Mouse (Mus musculus) forebrain, embryonic 16.5 days (tissue): ENCODE results near the gene Zfp472. TPM values are rescaled to one million over a fixed set of nuclear protein-coding genes. Genes with fewer than 3 reads are reported as not detected.

ENCODE experiments used
- ATAC-seq: fragments of 200-750 bp; cut with Nextera tagmentation; 2 replicates; pipeline ENCODE4 v1.8.0; 2017; ENCODE audit warnings: mild to moderate bottlenecking, moderate library complexity
- H3K27ac ChIP-seq: fragments of 300-500 bp; sonication (generic); 2 replicates; pipeline ENCODE4 v1.5.1; 2014; ENCODE audit warnings: low read length, control low read depth
- H3K27me3 ChIP-seq: fragments of 300-500 bp; sonication (generic); replicated peaks from 2 replicates; pipeline ENCODE4 v1.6.1; 2014; ENCODE audit warnings: low read length; ENCODE audit not compliant: control insufficient read depth, insufficient read depth
- H3K36me3 ChIP-seq: fragments of 300-500 bp; sonication (generic); 2 replicates; pipeline ENCODE4 v1.6.1; 2014; ENCODE audit not compliant: control insufficient read depth, insufficient read depth
- H3K4me1 ChIP-seq: fragments of 300-500 bp; sonication (generic); replicated peaks from 2 replicates; pipeline ENCODE4 v1.6.1; 2014; ENCODE audit warnings: low read length; ENCODE audit not compliant: control insufficient read depth, insufficient read depth
- H3K4me2 ChIP-seq: fragments of 300-500 bp; sonication (generic); 2 replicates; pipeline ENCODE4 v1.6.1; 2014; ENCODE audit warnings: mild to moderate bottlenecking, low read length, control low read depth
- H3K4me3 ChIP-seq: fragments of 300-500 bp; sonication (generic); replicated peaks from 2 replicates; pipeline ENCODE4 v1.5.1; 2014; ENCODE audit warnings: mild to moderate bottlenecking, low read length, control low read depth
- H3K9ac ChIP-seq: fragments of 300-500 bp; sonication (generic); replicated peaks from 2 replicates; pipeline ENCODE4 v1.6.1; 2014; ENCODE audit warnings: low read depth, low read length, control low read depth
- H3K9me3 ChIP-seq: fragments of 300-500 bp; sonication (generic); 2 replicates; pipeline ENCODE4 v1.6.1; 2016; ENCODE audit warnings: low read length; ENCODE audit not compliant: control insufficient read depth
- WGBS: fragments of 180-500 bp; shearing (Covaris S2); extraction: QIAGEN DNeasy Blood & Tissue Kit; methylation state at CpG from one replicate; pipeline ENCODE4 v1.1.7; 2014; 5-methylcytosine and 5-hydroxymethylcytosine counted together
- polyA plus RNA-seq: library from polyadenylated mRNA; unstranded; fragments of >200 nt; fragmentation: Nextera tagmentation; extraction: Ambion mirVana; gene quantifications from 2 replicates; pipeline ENCODE4 v1.2.1, GENCODE M21; 2015

Gene Zfp472
- polyA plus RNA-seq, 1 experiment from 2014 or later: 10.0 TPM

GRCm38 (mm10) chr17:32944402-32945035 is 21.1 kb upstream of the Zfp472 start:
- no peak overlapping the region for H3K4me3 ChIP-seq

GRCm38 (mm10) chr17:32946716-32947115 is 18.9 kb upstream of the Zfp472 start:
- Histone ChIP-seq H3K27me3 (no peaks in the 10 kb centered on the region), H3K4me3 (peak overlapping the region; percentile 52), H3K9me3 (no peaks in the 10 kb centered on the region), H3K4me1 (peaks cover 14% of the 10 kb centered on the region), H3K36me3 (no peaks in the 10 kb centered on the region), H3K27ac (no peak overlapping the region; the same call in 1 of the 2 replicates), H3K4me2 (peak overlapping the region; percentile 58), H3K9ac (peak overlapping the region; percentile 50)
- ATAC-seq: no peak; the same call in 1 of the 2 replicates
- 66% methylated on average over 9 of the region's 9 CpGs for WGBS

More at GRCm38 (mm10) chr17:32944402-32945035, 21.1 kb upstream of the Zfp472 start:
- no peaks in the 10 kb centered on the region for H3K9me3 ChIP-seq
- H3K27ac ChIP-seq: no peak overlapping the region
- no peak for ATAC-seq
- H3K9ac ChIP-seq: no peak overlapping the region
- no peaks in the 10 kb centered on the region for H3K36me3 ChIP-seq
- WGBS: 70% methylated on average over 3 of the region's 3 CpGs
- H3K4me1 ChIP-seq: peaks cover 14% of the 10 kb centered on the region
- no peak overlapping the region for H3K4me2 ChIP-seq
- no peaks in the 10 kb centered on the region for H3K27me3 ChIP-seq

GRCm38 (mm10) chr17:32947215-32947914 is 18.2 kb upstream of the Zfp472 start, which contains the start of gene Cyp4f13:
TSS of gene Cyp4f13 (minus strand) at chr17:32947402.
- Histone ChIP-seq H3K36me3 (no peaks in the 10 kb centered on the region), H3K4me3 (peak within 1 kb of the TSS; percentile 52), H3K27me3 (no peaks in the 10 kb centered on the region), H3K4me1 (peaks cover 14% of the 10 kb centered on the region), H3K9me3 (no peaks in the 10 kb centered on the region), H3K27ac (peak within 1 kb of the TSS; percentile 31; the same call in 1 of the 2 replicates), H3K9ac (peak within 1 kb of the TSS; percentile 50), H3K4me2 (peak within 1 kb of the TSS; percentile 58)
- ATAC-seq: peak; percentile 97
- 39% methylated on average over 12 of the region's 12 CpGs for WGBS

GRCm38 (mm10) chr17:32950136-32950535 is 15.5 kb upstream of the Zfp472 start:
- Histone ChIP-seq H3K9me3 (no peaks in the 10 kb centered on the region), H3K4me1 (peaks cover 14% of the 10 kb centered on the region), H3K27me3 (no peaks in the 10 kb centered on the region), H3K4me2 (no peak overlapping the region), H3K36me3 (no peaks in the 10 kb centered on the region), H3K9ac (no peak overlapping the region), H3K4me3 (no peak overlapping the region), H3K27ac (no peak overlapping the region)
- no peak for ATAC-seq
- WGBS: 94% methylated on average over 3 of the region's 3 CpGs

GRCm38 (mm10) chr17:32951006-32951405 is 14.6 kb upstream of the Zfp472 start:
- Histone ChIP-seq H3K27ac (no peak overlapping the region), H3K9me3 (no peaks in the 10 kb centered on the region), H3K4me3 (no peak overlapping the region), H3K9ac (no peak overlapping the region), H3K4me1 (peaks cover 14% of the 10 kb centered on the region), H3K4me2 (no peak overlapping the region), H3K36me3 (no peaks in the 10 kb centered on the region), H3K27me3 (no peaks in the 10 kb centered on the region)
- WGBS: 80% methylated on average over 11 of the region's 11 CpGs
- ATAC-seq: no peak

- Histone ChIP-seq H3K27ac (no peak overlapping the region), H3K4me1 (peaks cover 11% of the 10 kb centered on the region), H3K4me2 (no peak overlapping the region), H3K9ac (no peak overlapping the region), H3K36me3 (no peaks in the 10 kb centered on the region), H3K27me3 (no peaks in the 10 kb centered on the region), H3K9me3 (no peaks in the 10 kb centered on the region), H3K4me3 (no peak overlapping the region)
- ATAC-seq: no peak
- WGBS: 35% methylated on average over 16 of the region's 16 CpGs
Measured at GRCm38 (mm10) chr17:32951441-32951840, 14.2 kb upstream of the Zfp472 start.

GRCm38 (mm10) chr17:32965253-32965622 is 376 bp upstream of the Zfp472 start:
- peaks cover 18% of the 10 kb centered on the region for H3K4me1 ChIP-seq
- under 1% methylated on average over 14 of the region's 14 CpGs for WGBS
- no peaks in the 10 kb centered on the region for H3K36me3 ChIP-seq
- H3K9ac ChIP-seq: peak overlapping the region; percentile 48
- H3K4me2 ChIP-seq: peak overlapping the region; percentile 62
- H3K4me3 ChIP-seq: peak overlapping the region; percentile 93
- H3K27ac ChIP-seq: no peak overlapping the region
- peak; percentile 75 for ATAC-seq
- no peaks in the 10 kb centered on the region for H3K9me3 ChIP-seq
- H3K27me3 ChIP-seq: no peaks in the 10 kb centered on the region

GRCm38 (mm10) chr17:32981361-32981760 is 15.7 kb downstream of the Zfp472 start:
- H3K27me3 ChIP-seq: no peaks in the 10 kb centered on the region
- H3K27ac ChIP-seq: no peak overlapping the region
- ATAC-seq: no peak
- H3K4me1 ChIP-seq: no peaks in the 10 kb centered on the region
- 84% methylated on average over 4 of the region's 4 CpGs for WGBS
- H3K36me3 ChIP-seq: peaks cover 24% of the 10 kb centered on the region
- no peak overlapping the region for H3K9ac ChIP-seq
- no peak overlapping the region for H3K4me3 ChIP-seq
- H3K4me2 ChIP-seq: no peak overlapping the region
- H3K9me3 ChIP-seq: no peaks in the 10 kb centered on the region; the same call in 1 of the 2 replicates

GRCm38 (mm10) chr17:32986301-32986700 is 20.7 kb downstream of the Zfp472 start:
- 72% methylated on average over 4 of the region's 4 CpGs for WGBS
- H3K36me3 ChIP-seq: no peaks in the 10 kb centered on the region
- ATAC-seq: no peak
- H3K9me3 ChIP-seq: no peaks in the 10 kb centered on the region
- no peaks in the 10 kb centered on the region for H3K27me3 ChIP-seq
- H3K4me1 ChIP-seq: no peaks in the 10 kb centered on the region
- H3K27ac ChIP-seq: no peak overlapping the region
- H3K4me3 ChIP-seq: no peak overlapping the region
- H3K4me2 ChIP-seq: no peak overlapping the region
- no peak overlapping the region for H3K9ac ChIP-seq
